Mouse (Mus musculus): Measurements from ENCODE around the gene Tspan13. TPM values are rescaled to one million over a fixed set of nuclear protein-coding genes. Genes with fewer than 3 reads are reported as not detected.

Gene Tspan13
- total RNA-seq (2021) = 10 to 100 TPM; 55.4 to 70.3 TPM
- long read RNA-seq, experiment 1, transcript Tspan13-201 (6 exons, 1,932 nt) = major isoform, 146 of 161 reads
- long read RNA-seq, experiment 1, partial matches to known transcripts = 9 of 161 reads
- long read RNA-seq, experiment 1, other reads (novel, unspliced or antisense) = 6 of 161 reads
- long read RNA-seq, experiment 2, transcript Tspan13-201 (6 exons, 1,932 nt) = major isoform, 129 of 136 reads
- long read RNA-seq, experiment 2, partial matches to known transcripts = 3 of 136 reads
- long read RNA-seq, experiment 2, other reads (novel, unspliced or antisense) = 4 of 136 reads

GRCm38 (mm10) chr12:36042348-36042778 lies at the start of gene Tspan13:
Gene Tspan13, minus strand, starts transcription at chr12:36042500.
- peak; percentile 36 to 64 for DNase-seq (ENCODE audit: low spot score in 2 of 2)

DNA sequence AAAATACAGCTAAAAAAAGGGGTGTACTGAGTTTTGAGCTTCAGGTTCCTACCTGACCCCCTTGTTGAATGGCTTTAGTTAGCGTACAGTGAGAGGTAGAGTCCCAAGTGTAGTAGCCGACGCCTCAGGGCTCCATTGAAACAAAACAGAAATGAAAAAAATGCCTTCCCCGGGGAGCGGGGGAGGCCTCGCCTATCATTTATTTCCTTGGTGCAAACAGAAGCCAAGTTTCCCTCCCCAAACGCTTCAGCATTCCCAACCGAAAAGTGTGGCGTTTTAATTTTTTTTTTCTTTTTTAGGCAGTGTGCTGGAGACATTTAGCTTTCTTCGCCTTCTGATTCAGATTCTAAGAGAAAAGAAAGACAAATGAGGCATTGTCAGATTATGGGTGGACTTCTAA lies 49.7 kb upstream of the Tspan13 start:
- no peak for DNase-seq (ENCODE audit: low spot score in 2 of 2)

DNA sequence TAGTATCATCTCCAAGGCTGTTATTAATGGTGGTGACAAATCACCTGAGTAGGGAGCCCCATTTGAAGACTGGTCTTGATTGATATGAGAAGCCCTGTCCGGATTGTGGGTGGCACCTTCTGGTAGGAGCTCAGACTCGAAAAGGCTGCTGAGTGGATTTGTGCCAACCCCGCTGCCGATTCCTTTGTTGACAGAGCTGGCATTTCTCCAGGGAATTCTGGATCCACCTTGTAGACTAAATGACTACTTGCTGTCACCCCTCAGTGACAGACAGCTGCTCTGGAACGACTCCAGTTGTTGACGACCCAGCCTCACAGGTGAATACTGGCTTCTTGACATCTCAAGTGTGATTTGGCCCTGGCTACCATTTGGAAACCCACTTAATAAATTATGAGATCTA lies 46.9 kb upstream of the Tspan13 start:
- DNase-seq (ENCODE audit: low spot score in 2 of 2) = no peak

DNA sequence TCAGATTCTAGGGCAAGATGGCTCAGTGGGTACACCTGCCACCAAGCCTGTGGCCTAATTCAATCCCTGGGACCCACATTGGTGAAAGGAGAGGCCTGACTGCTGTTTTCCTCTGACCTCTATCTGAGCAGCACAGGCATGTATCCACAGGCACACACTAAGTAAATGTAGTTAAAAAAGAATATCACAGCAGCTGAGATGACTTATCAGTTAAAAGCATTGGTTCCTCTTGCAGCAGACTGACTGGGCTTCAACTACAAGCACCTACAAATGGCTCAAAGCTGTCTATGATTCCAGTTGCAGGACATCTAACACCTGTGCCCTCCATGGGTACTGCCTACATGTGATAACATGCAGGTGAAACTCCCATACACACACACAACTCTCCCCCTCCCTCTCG lies 46.5 kb upstream of the Tspan13 start:
- DNase-seq (ENCODE audit: low spot score in 2 of 2) = no peak

- no peak for DNase-seq (ENCODE audit: low spot score in 2 of 2)
Measured at GRCm38 (mm10) chr12:36085380-36085779, 43.1 kb upstream of the Tspan13 start.

DNA sequence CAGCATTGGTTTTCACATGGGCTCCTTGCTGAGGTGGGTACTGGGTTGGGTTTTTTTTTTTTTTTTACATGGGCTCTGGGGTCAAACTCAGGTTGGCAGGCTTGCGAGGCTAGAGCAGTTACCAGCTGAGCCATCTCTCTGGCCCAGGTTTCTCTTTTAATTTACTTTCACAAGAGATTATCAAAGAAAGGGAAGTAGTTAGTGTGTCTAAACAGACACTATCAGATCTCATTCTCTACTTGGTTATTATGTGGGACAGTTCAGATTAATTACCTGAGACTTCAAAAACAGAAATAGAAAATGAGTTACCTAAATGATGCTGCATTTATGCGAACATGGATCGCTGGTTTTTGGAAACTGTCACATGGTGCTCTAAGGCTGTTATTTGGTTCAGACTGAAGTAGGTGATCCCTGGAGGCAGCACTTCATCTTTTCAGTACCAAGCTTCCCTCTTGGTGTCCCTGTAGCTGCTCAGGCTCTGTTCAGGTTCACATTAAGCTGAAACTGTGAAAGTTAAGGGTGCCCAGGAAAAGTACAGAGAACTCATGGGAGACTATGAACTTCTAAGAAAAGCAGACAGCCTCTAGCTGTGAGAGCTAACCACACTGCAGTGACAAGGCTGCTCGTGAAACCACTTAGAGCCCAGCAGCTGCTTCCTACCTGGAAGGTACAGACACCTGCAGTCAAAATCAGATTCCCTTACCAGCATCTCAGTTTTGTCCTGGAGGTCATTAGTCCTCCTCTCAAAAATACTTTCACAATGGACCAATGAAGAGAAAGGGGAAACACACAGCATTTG lies 36.0 kb upstream of the Tspan13 start:
- DNase-seq (ENCODE audit: low spot score in 2 of 2) = no peak

DNA sequence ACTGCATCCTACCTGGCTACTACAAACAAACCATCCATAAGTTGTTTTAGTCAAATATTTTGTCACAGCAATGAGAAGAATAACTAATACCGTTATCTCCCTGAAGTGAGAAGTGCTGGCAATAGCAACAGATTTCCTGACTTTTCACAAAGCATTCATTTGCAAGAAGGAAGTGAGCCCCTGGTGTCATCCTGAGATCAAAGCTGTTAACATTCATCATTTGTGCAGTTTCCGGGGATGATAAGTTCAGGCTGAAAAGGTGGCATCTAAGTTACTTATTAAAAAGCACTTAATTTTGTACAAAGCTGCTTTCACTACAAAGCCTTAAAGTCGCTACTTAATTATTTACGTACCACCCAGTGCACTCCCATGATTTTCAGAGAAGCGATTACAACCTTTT lies 30.6 kb upstream of the Tspan13 start:
- no peak for DNase-seq (ENCODE audit: low spot score in 2 of 2)

DNA sequence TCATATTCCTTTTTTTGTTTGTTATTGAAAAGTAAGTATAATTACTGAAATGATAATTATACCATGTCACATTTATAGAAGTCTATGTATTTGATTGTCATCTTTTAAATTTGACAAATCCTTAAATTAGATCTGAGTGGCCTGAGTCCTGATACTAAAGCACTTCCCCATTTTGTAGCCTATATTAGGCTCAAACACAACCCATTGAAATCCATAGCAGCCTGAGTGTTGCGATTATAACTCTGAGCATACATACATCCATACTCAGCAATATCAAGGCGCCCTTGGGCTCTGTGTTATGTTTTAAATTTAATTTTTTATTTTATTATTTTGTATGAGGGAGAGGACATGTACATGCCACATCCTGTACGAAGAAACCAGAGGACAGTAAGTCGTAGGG lies 27.9 kb upstream of the Tspan13 start:
- no peak for DNase-seq (ENCODE audit: low spot score in 2 of 2)

DNA sequence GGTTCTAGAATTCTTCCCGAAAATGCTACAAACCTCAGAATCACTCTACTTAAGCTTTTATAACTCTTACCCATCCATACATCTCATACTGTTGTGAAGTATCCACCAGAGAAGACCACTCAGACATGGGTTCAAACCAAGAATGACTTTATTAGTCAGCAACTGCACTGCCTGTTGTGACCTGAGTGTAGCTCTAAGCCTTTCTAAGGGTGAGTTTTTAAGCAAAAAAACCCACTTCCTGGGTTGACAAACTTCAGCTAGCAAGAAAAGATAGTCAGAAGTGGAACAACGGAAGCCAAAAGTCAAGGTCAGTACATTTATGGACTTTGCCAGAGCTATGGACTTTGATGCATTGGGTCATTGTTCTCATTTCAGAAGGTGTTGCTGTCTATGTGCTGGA lies 25.2 kb upstream of the Tspan13 start:
- no peak for DNase-seq (ENCODE audit: low spot score in 2 of 2)

- no peak for DNase-seq (ENCODE audit: low spot score in 2 of 2)
Measured at GRCm38 (mm10) chr12:36065911-36066310, 23.6 kb upstream of the Tspan13 start.

DNA sequence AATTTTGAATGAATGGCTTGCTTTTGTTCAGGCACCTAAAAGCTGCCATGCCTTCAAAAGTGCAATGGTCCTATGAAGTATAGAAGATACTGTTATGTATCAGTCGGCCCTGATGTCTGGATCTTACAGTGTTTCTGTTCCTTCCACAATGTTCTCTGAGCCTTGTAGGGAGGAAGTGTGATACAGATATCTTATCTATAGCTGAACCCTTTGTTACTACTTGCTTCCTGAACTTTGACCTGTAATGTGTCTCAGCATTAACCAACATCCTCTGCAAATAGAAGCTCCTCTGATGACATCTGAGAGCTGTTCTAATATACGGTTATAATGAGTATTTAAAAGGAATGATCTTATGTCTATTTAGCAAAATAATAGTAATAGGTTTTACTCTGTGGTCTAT lies 15.4 kb upstream of the Tspan13 start:
- no peak for DNase-seq (ENCODE audit: low spot score in 2 of 2)

DNA sequence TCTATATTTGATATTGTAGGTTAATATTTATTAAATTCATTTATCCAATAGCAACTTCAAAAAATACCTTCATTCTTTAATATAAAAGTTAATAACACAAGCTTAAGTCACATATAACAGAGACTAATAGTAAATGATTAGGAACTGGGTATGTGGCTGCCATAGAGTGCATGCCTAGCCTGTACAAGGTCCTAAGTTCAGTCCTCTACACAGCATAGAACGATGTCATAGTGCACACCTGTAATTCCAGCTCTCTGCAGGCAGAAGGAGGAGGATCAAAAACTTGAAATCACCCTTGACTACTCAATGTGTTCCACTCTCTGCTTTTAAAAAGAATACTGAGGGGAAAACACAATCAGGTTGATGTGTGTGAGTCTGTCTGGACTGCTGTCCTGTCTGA lies 8.0 kb upstream of the Tspan13 start:
- no peak for DNase-seq (ENCODE audit: low spot score in 2 of 2)

DNA sequence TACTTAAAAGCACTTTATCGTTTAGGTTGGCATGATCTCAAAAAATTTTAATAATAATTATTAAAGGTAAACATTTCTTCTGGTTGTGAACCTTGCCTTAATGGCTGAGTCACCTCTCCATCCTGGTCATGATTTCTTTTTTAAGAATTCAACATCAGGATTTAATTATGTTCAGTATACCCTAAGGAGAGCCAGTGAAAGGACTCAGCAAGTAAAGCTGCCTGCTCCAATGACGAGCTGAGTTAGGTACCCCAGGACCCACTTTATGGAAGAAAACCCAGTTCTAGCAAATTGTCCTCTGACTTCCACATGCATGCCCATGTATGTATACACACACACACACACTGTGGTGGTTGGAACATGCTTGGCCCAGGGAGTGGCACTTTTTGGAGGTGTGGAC lies 5.3 kb upstream of the Tspan13 start:
- no peak for DNase-seq (ENCODE audit: low spot score in 2 of 2)

- no peak for DNase-seq (ENCODE audit: low spot score in 2 of 2)
Measured at GRCm38 (mm10) chr12:36046196-36046595, 3.9 kb upstream of the Tspan13 start.

DNA sequence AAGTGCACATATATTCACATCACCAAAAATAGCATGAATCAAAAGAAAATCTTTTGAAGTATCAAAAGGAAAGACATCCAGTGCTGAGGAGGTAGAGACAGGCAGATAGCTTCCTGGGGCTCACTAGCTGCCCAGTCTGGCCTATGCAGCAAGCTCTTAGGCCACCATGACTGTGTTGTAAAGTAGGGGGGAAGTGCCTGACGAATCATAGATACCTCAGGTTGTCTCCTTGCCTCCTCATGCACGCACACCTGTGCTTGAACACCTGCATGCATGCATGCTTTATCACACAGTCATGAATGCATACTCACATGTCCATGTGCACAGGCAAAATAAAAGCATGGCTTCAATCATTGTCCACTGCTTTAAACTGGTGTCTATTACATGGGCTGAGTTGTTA lies 2.4 kb upstream of the Tspan13 start:
- no peak for DNase-seq (ENCODE audit: low spot score in 2 of 2)

DNA sequence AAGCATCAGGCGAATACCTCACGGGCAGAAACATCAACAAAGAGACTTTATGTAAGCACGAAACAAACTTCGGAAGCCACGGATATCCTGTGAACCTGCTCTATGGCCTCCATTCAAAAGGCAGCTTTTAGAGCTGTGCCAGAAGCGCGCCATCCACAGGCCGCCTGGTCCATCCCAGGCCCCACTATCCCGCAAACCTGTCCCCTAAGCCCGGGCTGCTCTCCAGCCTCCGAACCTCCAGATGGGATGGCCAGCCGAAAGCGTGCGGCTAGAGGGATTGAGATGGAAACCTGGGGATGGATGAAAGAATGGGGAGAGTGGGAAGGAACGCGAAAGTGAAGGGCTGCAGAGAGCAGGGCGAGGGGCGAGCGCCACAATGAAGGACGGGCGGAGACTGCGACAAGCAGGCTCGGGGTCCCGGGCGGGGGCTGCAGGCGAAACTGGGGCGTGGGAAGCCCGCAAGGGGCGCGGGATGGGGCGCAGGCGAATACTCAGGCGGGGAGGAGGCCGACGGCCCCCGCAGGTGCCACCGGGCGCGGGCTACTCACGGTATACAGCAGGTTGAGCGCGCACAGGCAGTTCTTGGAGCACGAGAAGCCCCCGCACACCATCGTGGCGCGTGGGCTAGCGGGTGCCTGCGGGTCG lies 475 bp downstream of the Tspan13 start:
- DNase-seq (ENCODE audit: low spot score in 2 of 2) = peak; percentile 18 to 30

- DNase-seq (ENCODE audit: low spot score in 2 of 2) = no peak
Measured at GRCm38 (mm10) chr12:36041281-36041589, 1.1 kb downstream of the Tspan13 start.

DNA sequence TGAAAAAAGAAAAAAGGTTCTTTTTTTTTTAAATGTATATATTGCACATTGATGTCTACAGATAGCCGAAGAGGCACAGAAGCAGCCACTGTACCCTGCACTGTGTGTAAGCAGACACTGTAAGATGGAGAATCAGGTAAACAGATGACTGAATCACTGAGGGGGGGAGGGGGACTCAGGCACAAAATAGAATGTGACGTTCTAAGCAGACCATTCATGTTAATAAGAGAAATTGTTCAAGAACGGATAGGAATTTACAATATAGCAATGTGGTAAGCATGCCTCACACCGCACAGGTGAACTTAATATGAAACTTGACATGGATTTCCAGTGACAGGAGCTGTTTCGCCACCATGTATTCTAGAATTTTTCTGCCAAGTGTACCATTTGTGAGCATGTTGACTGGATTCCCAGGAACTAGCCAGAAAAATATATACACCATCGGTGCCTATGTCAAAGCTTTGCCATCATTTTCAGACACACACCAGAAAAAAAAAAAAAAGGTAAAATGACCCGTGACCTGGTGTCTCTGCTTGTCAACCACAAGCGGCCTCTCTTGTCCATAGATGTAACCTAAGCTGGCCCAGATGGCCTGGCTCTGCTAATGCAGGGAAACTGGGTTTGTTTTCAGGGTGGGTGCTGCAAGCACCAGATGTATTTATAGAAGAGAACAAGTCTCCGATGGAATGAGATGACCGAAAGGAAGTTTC lies 1.6 kb downstream of the Tspan13 start:
- DNase-seq (ENCODE audit: low spot score in 2 of 2) = no peak

- DNase-seq (ENCODE audit: low spot score in 2 of 2) = no peak
Measured at GRCm38 (mm10) chr12:36039541-36040084, 2.7 kb downstream of the Tspan13 start.

DNA sequence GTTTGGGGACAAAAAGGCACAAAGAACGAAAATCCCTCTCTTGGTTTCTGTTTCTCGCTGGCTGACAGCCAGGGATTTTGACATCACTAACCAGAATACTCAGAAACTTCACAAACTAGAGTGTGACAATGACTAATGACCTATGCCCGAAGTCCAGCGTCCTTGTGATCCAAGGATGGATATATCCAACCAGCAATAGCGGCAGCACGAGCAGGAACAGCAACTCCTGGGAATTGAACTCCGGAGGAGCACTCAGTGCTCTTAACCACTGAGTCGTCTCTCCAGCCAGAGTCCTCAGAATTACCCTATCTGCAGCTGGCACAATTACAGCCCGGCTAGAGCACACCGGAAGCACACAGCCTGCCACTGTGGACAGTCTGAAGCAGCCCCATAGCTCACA lies 5.5 kb downstream of the Tspan13 start:
- no peak for DNase-seq (ENCODE audit: low spot score in 2 of 2)

DNA sequence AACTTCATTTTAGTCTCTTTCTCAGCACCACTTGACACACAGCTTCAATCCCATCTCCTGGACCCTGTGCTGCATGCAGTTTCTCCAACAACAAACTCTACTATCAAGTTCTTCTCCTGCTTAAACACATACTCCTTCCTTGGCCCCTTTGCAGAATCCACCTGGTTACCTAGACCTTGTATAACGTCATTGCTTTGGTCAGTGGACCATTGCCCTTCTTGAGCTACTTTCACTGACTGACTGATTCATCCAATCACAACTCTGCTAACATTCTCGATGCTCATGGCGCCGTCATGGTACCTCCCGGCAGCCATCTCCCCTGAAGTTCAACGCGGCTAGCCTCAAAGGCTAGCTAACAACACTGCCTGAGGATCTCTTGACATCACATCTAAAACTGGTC lies 6.2 kb downstream of the Tspan13 start:
- no peak for DNase-seq (ENCODE audit: low spot score in 2 of 2)
